In genomic region chrX:164287077-164287476, GRCm38 (mm10) we compare ENCODE assay signal across 8 mouse cellular contexts. TPM values are rescaled to one million over a fixed set of nuclear protein-coding genes. Genes with fewer than 3 reads are reported as not detected.
DNase-seq lines count a peak whose midpoint lies in the region; ATAC-seq lines count a peak whose summit lies in the region.

No protein-coding gene starts in this region.

- no peak overlapping the region for H3K4me2 ChIP-seq in kidney, embryonic 14.5 days (replicated peaks; ENCODE audit: low read depth, low read length)

- no peak overlapping the region for H3K27ac ChIP-seq in kidney, embryonic 14.5 days (ENCODE audit: low read depth, low read length)

- ATAC-seq in kidney, embryonic 14.5 days (ENCODE audit: low FRiP score, low TSS enrichment), result no peak

- 72% methylated on average over 3 of the region's 3 CpGs for WGBS in kidney, embryonic 14.5 days

- no peak overlapping the region for H3K4me3 ChIP-seq in kidney, embryonic 14.5 days (ENCODE audit: low read length)

- DNase-seq in adrenal gland, postnatal 14 days, result peak; percentile 36
- no peak for DNase-seq in adrenal gland, adult 18-20 months (ENCODE audit: low spot score in 2 of 2)
- DNase-seq in kidney, adult 9 months, result peak; percentile 34
- peak; percentile 46 to 56 for DNase-seq in B cell, adult 2 months
- DNase-seq in forelimb bud, embryonic 11.5 days (ENCODE audit: low read depth, low spot score), result peak; percentile 16
- DNase-seq in retina, embryonic 14.5 days (ENCODE audit: low spot score), result peak; percentile 42
- DNase-seq in layer of hippocampus, adult 9-10 months (ENCODE audit: low spot score), result no peak

- no peak overlapping the region for H3K9ac ChIP-seq in kidney, embryonic 14.5 days (ENCODE audit: low read depth, low read length)

- no peaks in the 10 kb centered on the region for H3K27me3 ChIP-seq in kidney, embryonic 14.5 days (ENCODE audit: control insufficient read depth, insufficient read depth, low read length)

- H3K36me3 ChIP-seq in kidney, embryonic 14.5 days (ENCODE audit: control insufficient read depth, insufficient read depth, low read length), result no peaks in the 10 kb centered on the region

- no peaks in the 10 kb centered on the region for H3K9me3 ChIP-seq in kidney, embryonic 14.5 days (ENCODE audit: control insufficient read depth, low read length)

- H3K4me1 ChIP-seq in kidney, embryonic 14.5 days (ENCODE audit: control insufficient read depth, insufficient read depth, low read length), result no peaks in the 10 kb centered on the region

RNA-seq across cellular contexts. Expression of gene Pir, which starts 17.9 kb away (rescaled TPM):
- total RNA-seq in adrenal gland, postnatal 14 days (2021), result 4.5 and 4.9 TPM in 2 replicates
- 10 to 100 TPM in 1 of 2 experiments, 1 to 10 TPM in 1; 4.3 to 12.5 TPM for total RNA-seq in adrenal gland, adult 18-20 months (2021)
- 10.8 and 11.3 TPM in 2 replicates for polyA plus RNA-seq in kidney, embryonic 14.5 days (2014; fragmentation: Nextera tagmentation; extraction: Ambion mirVana)

RNA-seq across cellular contexts. Expression of gene Bmx, which starts 29.1 kb away (rescaled TPM):
- total RNA-seq in adrenal gland, postnatal 14 days (2021), result 0.56 and 1.0 TPM in 2 replicates
- under 1 TPM; 0.27 to 0.45 TPM for total RNA-seq in adrenal gland, adult 18-20 months (2021)
- polyA plus RNA-seq in kidney, embryonic 14.5 days (2014; fragmentation: Nextera tagmentation; extraction: Ambion mirVana), result 0.57 and 0.62 TPM in 2 replicates

Comparison
In these comparisons a context has a peak if more than half of its experiments do, and no peak if none do; other contexts are left out.
1. DNase-seq: peak in adrenal gland, postnatal 14 days (single experiment), kidney, adult 9 months (single experiment), B cell, adult 2 months (2 of 2), forelimb bud, embryonic 11.5 days (single experiment) and retina, embryonic 14.5 days (single experiment); none in adrenal gland, adult 18-20 months (0 of 2) and layer of hippocampus, adult 9-10 months (single experiment).